Comparison of ENCODE assay signal across 26 mouse cellular contexts in the genomic region with DNA sequence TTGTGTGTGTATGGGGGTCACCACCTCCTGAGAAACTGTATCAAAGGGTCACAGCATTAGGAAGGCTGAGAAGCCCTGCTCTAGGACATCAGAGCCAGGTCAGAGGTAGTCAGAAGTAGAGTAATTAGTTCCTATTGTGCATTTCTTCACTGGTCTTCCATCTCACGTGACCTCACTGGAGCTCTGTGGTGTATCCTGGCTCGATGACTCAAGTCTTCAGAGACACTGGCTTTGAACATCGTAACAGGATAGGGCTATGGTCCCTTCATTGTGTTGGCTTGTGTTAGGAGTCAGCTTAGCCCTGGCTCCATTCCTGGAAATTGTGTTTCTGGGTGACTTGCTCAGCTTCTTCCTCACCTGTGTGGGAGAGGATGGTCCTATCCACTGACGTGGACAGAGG.
"Had no signal": no experiment of that assay in that cellular context is flagged by ENCODE, and none has a peak within 500 bp of the region (broad histone marks: within the 10 kb centered on the region; RNA-seq: fewer than 3 reads in every experiment).

No protein-coding gene starts in this region.

- H3K27me3 ChIP-seq: embryonic facial prominence, embryonic 12.5 days; embryonic facial prominence, embryonic 13.5 days; embryonic facial prominence, embryonic 15.5 days; forebrain, embryonic 12.5 days; forebrain, embryonic 13.5 days; forebrain, embryonic 15.5 days had no signal

- H3K4me1 ChIP-seq: embryonic facial prominence, embryonic 10.5 days; embryonic facial prominence, embryonic 12.5 days; forebrain, embryonic 12.5 days; forebrain, embryonic 13.5 days; forebrain, embryonic 15.5 days; heart, embryonic 10.5 days had no signal

- H3K9me3 ChIP-seq: embryonic facial prominence, embryonic 13.5 days; embryonic facial prominence, embryonic 15.5 days; forebrain, embryonic 15.5 days had no signal

- H3K4me3 ChIP-seq: embryonic facial prominence, embryonic 10.5 days; embryonic facial prominence, embryonic 12.5 days; embryonic facial prominence, embryonic 13.5 days; embryonic facial prominence, embryonic 15.5 days; erythroblast, embryonic 14.5 days; forebrain, embryonic 12.5 days; forebrain, embryonic 13.5 days; forebrain, embryonic 15.5 days; gastrocnemius, adult 2 months; heart, adult 2 months; heart, embryonic 10.5 days had no signal

- ATAC-seq: forebrain, embryonic 13.5 days; forebrain, embryonic 14.5 days; forebrain, embryonic 15.5 days; forebrain, embryonic 16.5 days; forebrain, postnatal 0 days had no signal

- DNase-seq: cerebellum, adult 9-11 months; cerebellum, postnatal 10 days; cerebellum, postnatal 14 days; cerebellum, postnatal 25 days; cerebellum, postnatal 36 days; embryo, embryonic 11 days; forebrain, postnatal 0 days; gastrocnemius, adult 2 months; gastrocnemius, postnatal 10 days; gastrocnemius, postnatal 14 days; gastrocnemius, postnatal 25 days; gastrocnemius, postnatal 36 days; heart, adult 11 months; heart, adult 18-20 months; heart, adult 2 months had no signal

- H3K4me2 ChIP-seq: embryonic facial prominence, embryonic 12.5 days; embryonic facial prominence, embryonic 13.5 days; embryonic facial prominence, embryonic 15.5 days; forebrain, embryonic 12.5 days; forebrain, embryonic 13.5 days; forebrain, embryonic 15.5 days had no signal

- H3K27ac ChIP-seq: embryonic facial prominence, embryonic 10.5 days; embryonic facial prominence, embryonic 12.5 days; embryonic facial prominence, embryonic 13.5 days; embryonic facial prominence, embryonic 15.5 days; forebrain, embryonic 12.5 days; forebrain, embryonic 13.5 days; forebrain, embryonic 15.5 days; gastrocnemius, adult 2 months; heart, adult 2 months; heart, embryonic 10.5 days had no signal
